Mouse (Mus musculus): Measurements from ENCODE around the gene Tex101. TPM values are rescaled to one million over a fixed set of nuclear protein-coding genes. Genes with fewer than 3 reads are reported as not detected.

Gene Tex101
- polyA plus RNA-seq (2014; fragmentation: Illumina TruSeq; extraction: RNeasy Lipid Tissue Mini Kit (QIAGEN cat#74804); ENCODE audit: low replicate concordance) = not detected

GRCm38 (mm10) chr7:24676575-24676974 is at the start of gene Tex101:
TSS of gene Tex101 (minus strand) at chr7:24676675.

DNA sequence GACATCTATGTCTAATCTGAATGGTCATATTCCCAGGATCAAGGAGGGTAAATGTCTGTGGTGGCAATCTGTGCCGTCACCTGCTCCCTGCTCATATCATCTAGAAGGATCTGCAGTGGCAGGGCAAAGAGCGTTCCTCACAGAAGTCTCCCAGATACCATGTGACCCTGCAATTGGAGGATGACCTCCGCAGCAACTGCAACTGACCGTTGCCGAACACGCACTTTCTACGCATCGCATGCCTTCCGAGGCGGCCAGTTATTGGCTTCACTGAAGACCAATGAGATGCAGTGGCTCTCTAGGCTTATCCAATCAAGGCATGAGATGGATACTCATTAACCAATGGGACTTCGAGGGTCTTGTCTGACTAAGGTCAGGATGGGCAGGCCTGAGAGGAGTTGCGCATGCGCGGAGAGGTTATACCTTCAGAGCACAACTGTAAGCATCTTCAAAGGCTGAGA is 32.4 kb upstream of the Tex101 start, which contains the start of gene BC049730:
Gene BC049730, plus strand, starts transcription at position 411 of the 461 bp plus-strand sequence.

DNA sequence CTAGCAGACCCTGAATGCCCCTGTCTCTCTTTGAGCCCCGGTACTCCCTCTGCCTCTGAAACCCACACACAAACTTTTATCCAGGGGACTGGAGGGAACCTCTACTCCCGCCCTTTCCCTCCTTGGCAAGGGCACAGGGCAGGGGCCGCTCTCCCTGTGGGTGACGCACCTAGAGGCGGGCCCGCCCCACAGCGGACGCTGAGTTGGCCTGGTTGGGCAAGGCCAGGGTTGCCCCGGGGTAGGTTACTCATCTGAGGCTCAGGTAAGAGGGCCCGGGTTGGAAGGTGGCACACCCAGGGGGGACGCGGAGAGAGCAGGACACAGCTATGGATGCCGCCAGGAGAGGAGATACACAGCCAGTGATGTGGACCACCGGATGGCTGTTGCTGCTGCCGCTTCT is 40.2 kb downstream of the Tex101 start, which contains the start of gene Lypd3:
Gene Lypd3, plus strand, starts transcription at position 287 of the 400 bp plus-strand sequence.

Other genes with a start within 250 kb of the Tex101 start
- gene Irgc1, start 224.4 kb downstream of the Tex101 start, polyA plus RNA-seq (2014; fragmentation: Illumina TruSeq; extraction: RNeasy Lipid Tissue Mini Kit (QIAGEN cat#74804); ENCODE audit: low replicate concordance) = not detected
- 0.30 TPM for gene Plaur, start 214.2 kb downstream of the Tex101 start, polyA plus RNA-seq (2014; fragmentation: Illumina TruSeq; extraction: RNeasy Lipid Tissue Mini Kit (QIAGEN cat#74804); ENCODE audit: low replicate concordance)
- gene Cadm4, start 194.7 kb downstream of the Tex101 start, polyA plus RNA-seq (2014; fragmentation: Illumina TruSeq; extraction: RNeasy Lipid Tissue Mini Kit (QIAGEN cat#74804); ENCODE audit: low replicate concordance) = not detected
- not detected for gene Zfp428, start 169.7 kb downstream of the Tex101 start, polyA plus RNA-seq (2014; fragmentation: Illumina TruSeq; extraction: RNeasy Lipid Tissue Mini Kit (QIAGEN cat#74804); ENCODE audit: low replicate concordance)
- not detected for gene AC161166.1, start 164.2 kb downstream of the Tex101 start, polyA plus RNA-seq (2014; fragmentation: Illumina TruSeq; extraction: RNeasy Lipid Tissue Mini Kit (QIAGEN cat#74804); ENCODE audit: low replicate concordance)
- 4.3 TPM for gene Irgq, start 146.0 kb downstream of the Tex101 start, polyA plus RNA-seq (2014; fragmentation: Illumina TruSeq; extraction: RNeasy Lipid Tissue Mini Kit (QIAGEN cat#74804); ENCODE audit: low replicate concordance)
- gene Pinlyp, start 130.6 kb downstream of the Tex101 start, polyA plus RNA-seq (2014; fragmentation: Illumina TruSeq; extraction: RNeasy Lipid Tissue Mini Kit (QIAGEN cat#74804); ENCODE audit: low replicate concordance) = not detected
- 1.2 TPM for gene Xrcc1, start 130.4 kb downstream of the Tex101 start, polyA plus RNA-seq (2014; fragmentation: Illumina TruSeq; extraction: RNeasy Lipid Tissue Mini Kit (QIAGEN cat#74804); ENCODE audit: low replicate concordance)
- gene Ethe1, start 89.1 kb downstream of the Tex101 start, polyA plus RNA-seq (2014; fragmentation: Illumina TruSeq; extraction: RNeasy Lipid Tissue Mini Kit (QIAGEN cat#74804); ENCODE audit: low replicate concordance) = 0.48 TPM
- not detected for gene Zfp575, start 89.0 kb downstream of the Tex101 start, polyA plus RNA-seq (2014; fragmentation: Illumina TruSeq; extraction: RNeasy Lipid Tissue Mini Kit (QIAGEN cat#74804); ENCODE audit: low replicate concordance)
- gene Phldb3, start 65.9 kb downstream of the Tex101 start, polyA plus RNA-seq (2014; fragmentation: Illumina TruSeq; extraction: RNeasy Lipid Tissue Mini Kit (QIAGEN cat#74804); ENCODE audit: low replicate concordance) = not detected
- gene Lypd3, start 40.1 kb downstream of the Tex101 start, polyA plus RNA-seq (2014; fragmentation: Illumina TruSeq; extraction: RNeasy Lipid Tissue Mini Kit (QIAGEN cat#74804); ENCODE audit: low replicate concordance) = not detected
- not detected for gene BC049730, start 32.6 kb upstream of the Tex101 start, polyA plus RNA-seq (2014; fragmentation: Illumina TruSeq; extraction: RNeasy Lipid Tissue Mini Kit (QIAGEN cat#74804); ENCODE audit: low replicate concordance)
- gene Gm4763, start 50.2 kb upstream of the Tex101 start, polyA plus RNA-seq (2014; fragmentation: Illumina TruSeq; extraction: RNeasy Lipid Tissue Mini Kit (QIAGEN cat#74804); ENCODE audit: low replicate concordance) = not detected
- not detected for gene Cd177, start 83.6 kb upstream of the Tex101 start, polyA plus RNA-seq (2014; fragmentation: Illumina TruSeq; extraction: RNeasy Lipid Tissue Mini Kit (QIAGEN cat#74804); ENCODE audit: low replicate concordance)
- gene Ceacam10, start 100.5 kb upstream of the Tex101 start, polyA plus RNA-seq (2014; fragmentation: Illumina TruSeq; extraction: RNeasy Lipid Tissue Mini Kit (QIAGEN cat#74804); ENCODE audit: low replicate concordance) = 0.59 TPM
- gene Gm9844, start 185.5 kb upstream of the Tex101 start, polyA plus RNA-seq (2014; fragmentation: Illumina TruSeq; extraction: RNeasy Lipid Tissue Mini Kit (QIAGEN cat#74804); ENCODE audit: low replicate concordance) = not detected
- gene Lypd4, start 193.3 kb upstream of the Tex101 start, polyA plus RNA-seq (2014; fragmentation: Illumina TruSeq; extraction: RNeasy Lipid Tissue Mini Kit (QIAGEN cat#74804); ENCODE audit: low replicate concordance) = not detected
- gene Dmrtc2, start 193.4 kb upstream of the Tex101 start, polyA plus RNA-seq (2014; fragmentation: Illumina TruSeq; extraction: RNeasy Lipid Tissue Mini Kit (QIAGEN cat#74804); ENCODE audit: low replicate concordance) = not detected
- 2.7 TPM for gene Rps19, start 207.7 kb upstream of the Tex101 start, polyA plus RNA-seq (2014; fragmentation: Illumina TruSeq; extraction: RNeasy Lipid Tissue Mini Kit (QIAGEN cat#74804); ENCODE audit: low replicate concordance)
- 0.30 TPM for gene Cd79a, start 220.7 kb upstream of the Tex101 start, polyA plus RNA-seq (2014; fragmentation: Illumina TruSeq; extraction: RNeasy Lipid Tissue Mini Kit (QIAGEN cat#74804); ENCODE audit: low replicate concordance)
- gene Arhgef1, start 226.2 kb upstream of the Tex101 start, polyA plus RNA-seq (2014; fragmentation: Illumina TruSeq; extraction: RNeasy Lipid Tissue Mini Kit (QIAGEN cat#74804); ENCODE audit: low replicate concordance) = 0.37 TPM